Comparison of ENCODE assay signal across 9 mouse cellular contexts in genomic region chr19:5704163-5704800, GRCm38 (mm10). TPM values are rescaled to one million over a fixed set of nuclear protein-coding genes. Genes with fewer than 3 reads are reported as not detected.
DNase-seq lines count a peak whose midpoint lies in the region; ATAC-seq and TF ChIP-seq lines count a peak whose summit lies in the region.
"Had no signal": no experiment of that assay in that cellular context is flagged by ENCODE, and none has a peak within 500 bp of the region (broad histone marks: within the 10 kb centered on the region; RNA-seq: fewer than 3 reads in every experiment).

Kcnk7 (plus strand) TSS chr19:5704367.

- no peak for ATAC-seq in neural tube, embryonic 13.5 days (ENCODE audit: low read depth)
- ATAC-seq in embryonic facial prominence, embryonic 15.5 days (ENCODE audit: insufficient number of reproducible peaks, low FRiP score, low TSS enrichment, low read depth), result peak; percentile 30; the same call in 1 of the 2 replicates
- peak; percentile 71 for ATAC-seq in liver, embryonic 15.5 days (ENCODE audit: insufficient read depth)
- ATAC-seq in stomach, postnatal 0 days (ENCODE audit: low FRiP score, low TSS enrichment), result peak; percentile 40

- H3K9me3 ChIP-seq in neural tube, embryonic 13.5 days, result no peaks in the 10 kb centered on the region
- no peaks in the 10 kb centered on the region for H3K9me3 ChIP-seq in embryonic facial prominence, embryonic 15.5 days (replicated peaks)
- H3K9me3 ChIP-seq in liver, embryonic 15.5 days (replicated peaks), result no peaks in the 10 kb centered on the region
- H3K9me3 ChIP-seq in stomach, postnatal 0 days (ENCODE audit: control insufficient read depth, low read length), result no peaks in the 10 kb centered on the region
- H3K9me3 ChIP-seq: neural tube, embryonic 12.5 days had no signal

- no peak for TF ChIP-seq CTCF in stomach, postnatal 0 days (IDR thresholded peaks at IDR 0.05; ENCODE audit: low read depth)

- no peak for DNase-seq in neural tube, embryonic 10.5 days (ENCODE audit: extremely low spot score, low spot score)
- peak; percentile 68 for DNase-seq in stomach, postnatal 0 days (ENCODE audit: low spot score)
- no peak for DNase-seq in ovary, adult 18-20 months (ENCODE audit: low spot score)
- DNase-seq in urinary bladder, postnatal 36 days (ENCODE audit: low spot score in 2 of 2), result no peak
- DNase-seq: cerebellum, postnatal 14 days had no signal

- no peak for TF ChIP-seq EP300 in stomach, postnatal 0 days (optimal IDR thresholded peaks at IDR 0.05)

- peak within 1 kb of the TSS; percentile 9; the same call in 1 of the 2 replicates for H3K27ac ChIP-seq in neural tube, embryonic 13.5 days (replicated peaks)
- H3K27ac ChIP-seq in embryonic facial prominence, embryonic 15.5 days (replicated peaks), result peak within 1 kb of the TSS; percentile 90
- peak within 1 kb of the TSS; percentile 86 for H3K27ac ChIP-seq in liver, embryonic 15.5 days (replicated peaks)
- H3K27ac ChIP-seq in stomach, postnatal 0 days (replicated peaks), result peak within 1 kb of the TSS; percentile 94
- H3K27ac ChIP-seq: neural tube, embryonic 12.5 days had no signal

- no peaks in the 10 kb centered on the region for H3K27me3 ChIP-seq in neural tube, embryonic 13.5 days
- H3K27me3 ChIP-seq in embryonic facial prominence, embryonic 15.5 days, result no peaks in the 10 kb centered on the region
- no peaks in the 10 kb centered on the region for H3K27me3 ChIP-seq in liver, embryonic 15.5 days
- no peaks in the 10 kb centered on the region for H3K27me3 ChIP-seq in stomach, postnatal 0 days (ENCODE audit: control insufficient read depth, insufficient read depth, low read length)
- H3K27me3 ChIP-seq: neural tube, embryonic 12.5 days had no signal

- peaks cover 74% of the 10 kb centered on the region for H3K36me3 ChIP-seq in neural tube, embryonic 13.5 days
- peaks cover 67% of the 10 kb centered on the region for H3K36me3 ChIP-seq in embryonic facial prominence, embryonic 15.5 days
- H3K36me3 ChIP-seq in liver, embryonic 15.5 days (replicated peaks), result peaks cover 84% of the 10 kb centered on the region
- H3K36me3 ChIP-seq in stomach, postnatal 0 days (ENCODE audit: control insufficient read depth, insufficient read depth, low read length), result peaks cover 29% of the 10 kb centered on the region

- no peak within 1 kb of the TSS for H3K4me2 ChIP-seq in neural tube, embryonic 13.5 days
- H3K4me2 ChIP-seq in embryonic facial prominence, embryonic 15.5 days (replicated peaks), result peak within 1 kb of the TSS; percentile 29
- H3K4me2 ChIP-seq in liver, embryonic 15.5 days, result peak within 1 kb of the TSS; percentile 57
- H3K4me2 ChIP-seq in stomach, postnatal 0 days (replicated peaks; ENCODE audit: low read depth), result peak within 1 kb of the TSS; percentile 35
- H3K4me2 ChIP-seq: neural tube, embryonic 12.5 days had no signal

- no peak within 1 kb of the TSS for H3K9ac ChIP-seq in neural tube, embryonic 13.5 days
- peak within 1 kb of the TSS; percentile 26; the same call in 1 of the 2 replicates for H3K9ac ChIP-seq in embryonic facial prominence, embryonic 15.5 days
- peak within 1 kb of the TSS; percentile 49 for H3K9ac ChIP-seq in liver, embryonic 15.5 days
- peak within 1 kb of the TSS; percentile 47 for H3K9ac ChIP-seq in stomach, postnatal 0 days (ENCODE audit: low read length)
- H3K9ac ChIP-seq: neural tube, embryonic 12.5 days had no signal

- H3K4me3 ChIP-seq in neural tube, embryonic 13.5 days, result no peak within 1 kb of the TSS
- H3K4me3 ChIP-seq in embryonic facial prominence, embryonic 15.5 days (replicated peaks), result no peak within 1 kb of the TSS
- H3K4me3 ChIP-seq in liver, embryonic 15.5 days (replicated peaks), result peak within 1 kb of the TSS; percentile 12; the same call in 1 of the 2 replicates
- H3K4me3 ChIP-seq in stomach, postnatal 0 days (ENCODE audit: low read depth, low read length), result no peak within 1 kb of the TSS
- H3K4me3 ChIP-seq: neural tube, embryonic 12.5 days had no signal

- peaks cover 9% of the 10 kb centered on the region for H3K4me1 ChIP-seq in neural tube, embryonic 13.5 days (replicated peaks)
- peaks cover 25% of the 10 kb centered on the region for H3K4me1 ChIP-seq in embryonic facial prominence, embryonic 15.5 days
- H3K4me1 ChIP-seq in liver, embryonic 15.5 days (replicated peaks), result peaks cover 41% of the 10 kb centered on the region
- peaks cover 11% of the 10 kb centered on the region for H3K4me1 ChIP-seq in stomach, postnatal 0 days (replicated peaks; ENCODE audit: control insufficient read depth, insufficient read depth)

- WGBS in neural tube, embryonic 13.5 days, result 78% methylated on average over 17 of the region's 17 CpGs
- 64% methylated on average over 17 of the region's 17 CpGs for WGBS in embryonic facial prominence, embryonic 15.5 days
- 54% methylated on average over 17 of the region's 17 CpGs for WGBS in liver, embryonic 15.5 days (ENCODE audit: insufficient replicate concordance)
- 57% methylated on average over 17 of the region's 17 CpGs for WGBS in stomach, postnatal 0 days

RNA-seq across cellular contexts. Expression of gene Kcnk7, which starts in this region (rescaled TPM):
- not detected in 2 replicates for polyA plus RNA-seq in neural tube, embryonic 13.5 days (2015; fragmentation: Nextera tagmentation; extraction: Ambion mirVana)
- polyA plus RNA-seq in embryonic facial prominence, embryonic 15.5 days (2015; fragmentation: Nextera tagmentation; extraction: Ambion mirVana), result 3.8 TPM in 2 replicates
- 0.15 and 0.28 TPM in 2 replicates for polyA plus RNA-seq in liver, embryonic 15.5 days (2015; fragmentation: Nextera tagmentation; extraction: Ambion mirVana)
- polyA plus RNA-seq in stomach, postnatal 0 days (2015; fragmentation: Nextera tagmentation; extraction: Ambion mirVana), result 8.4 and 9.5 TPM in 2 replicates

Comparison
In these comparisons a context has a peak if more than half of its experiments do, and no peak if none do; other contexts are left out.
1. Peak in ATAC-seq, H3K4me3 ChIP-seq, H3K27ac ChIP-seq, H3K9ac ChIP-seq and H3K4me2 ChIP-seq in liver, embryonic 15.5 days; RNA of the gene not detected or under 1 TPM.
2. H3K27ac ChIP-seq: peak in every context shown above with its lines; median percentile 94 in stomach, postnatal 0 days; 90 in embryonic facial prominence, embryonic 15.5 days; 86 in liver, embryonic 15.5 days; 9 in neural tube, embryonic 13.5 days.